Mouse (Mus musculus): Measurements from ENCODE around the gene Kifc5b.

- TF ChIP-seq CTCF (IDR thresholded peaks at IDR 0.05; ENCODE audit: low read depth, low read length): no peak
- TF ChIP-seq GATA1 (IDR thresholded peaks at IDR 0.05; ENCODE audit: borderline replicate concordance, low read length): no peak
- no peak for TF ChIP-seq TAL1 (conservative IDR thresholded peaks at IDR 0.05; ENCODE audit: low read depth, low read length)
Observed at GRCm38 (mm10) chr17:26937883-26938695, 21.2 kb downstream of the Kifc5b start.
